15 mouse cellular contexts compared by ENCODE assay signal in genomic region chr17:28415271-28415670, GRCm38 (mm10). TPM values are rescaled to one million over a fixed set of nuclear protein-coding genes. Genes with fewer than 3 reads are reported as not detected.
A peak's percentile ranks its signal among the peaks of the same experiment; 100 is the strongest.
DNase-seq lines count a peak whose midpoint lies in the region; ATAC-seq and TF ChIP-seq lines count a peak whose summit lies in the region.
"Had no signal": no experiment of that assay in that cellular context is flagged by ENCODE, and none has a peak within 500 bp of the region (broad histone marks: within the 10 kb centered on the region; RNA-seq: fewer than 3 reads in every experiment).

No protein-coding gene starts in this region.

- H3K4me1 ChIP-seq in limb, embryonic 14.5 days (ENCODE audit: control insufficient read depth, insufficient read depth, low read length): peaks cover 7% of the 10 kb centered on the region
- peaks cover under 1% of the 10 kb centered on the region; the same call in 1 of the 2 replicates for H3K4me1 ChIP-seq in limb, embryonic 10.5 days
- H3K4me1 ChIP-seq in midbrain, embryonic 15.5 days: no peaks in the 10 kb centered on the region

- no peak for DNase-seq in frontal cortex, postnatal 25 days (ENCODE audit: low spot score in 2 of 2)
- DNase-seq in limb, embryonic 14.5 days (ENCODE audit: low spot score): peak; percentile 47
- DNase-seq in limb, embryonic 10.5 days (ENCODE audit: low spot score): no peak
- peak; percentile 74 for DNase-seq in adipocyte (ENCODE audit: low spot score)
- no peak for DNase-seq in lung, postnatal 25 days (ENCODE audit: low spot score)
- DNase-seq: B cell, adult 2 months; cerebellum, postnatal 14 days; lung, postnatal 10 days had no signal

- peak; percentile 69; the same call in 1 of the 2 replicates for ATAC-seq in frontal cortex, adult (ENCODE audit: low TSS enrichment)
- no peak for ATAC-seq in limb, embryonic 14.5 days (ENCODE audit: low FRiP score, low read depth)
- no peak for ATAC-seq in midbrain, embryonic 15.5 days (replicated peaks)

- H3K4me3 ChIP-seq in limb, embryonic 14.5 days (replicated peaks; ENCODE audit: low read length): no peak overlapping the region
- H3K4me3 ChIP-seq in limb, embryonic 10.5 days: no peak overlapping the region
- H3K4me3 ChIP-seq in myocyte: no peak overlapping the region
- H3K4me3 ChIP-seq in midbrain, embryonic 15.5 days: no peak overlapping the region
- H3K4me3 ChIP-seq: embryonic facial prominence, embryonic 10.5 days; heart, embryonic 10.5 days had no signal

- WGBS in limb, embryonic 14.5 days: 64% methylated on average over 5 of the region's 5 CpGs
- WGBS in limb, embryonic 10.5 days: 92% methylated on average over 5 of the region's 5 CpGs
- WGBS in midbrain, embryonic 15.5 days: 98% methylated on average over 5 of the region's 5 CpGs

- no peak overlapping the region for H3K4me2 ChIP-seq in limb, embryonic 14.5 days (replicated peaks; ENCODE audit: low read depth, low read length, severe bottlenecking)
- peak overlapping the region; percentile 45 for H3K4me2 ChIP-seq in myocyte (ENCODE audit: low read depth)
- H3K4me2 ChIP-seq in midbrain, embryonic 15.5 days: no peak overlapping the region
- H3K4me2 ChIP-seq: midbrain, embryonic 11.5 days had no signal

- no peak overlapping the region for H3K27ac ChIP-seq in limb, embryonic 14.5 days (replicated peaks; ENCODE audit: low read depth, low read length)
- no peak overlapping the region for H3K27ac ChIP-seq in limb, embryonic 10.5 days
- no peak overlapping the region for H3K27ac ChIP-seq in midbrain, embryonic 15.5 days
- H3K27ac ChIP-seq: embryonic facial prominence, embryonic 10.5 days; heart, embryonic 10.5 days had no signal

- H3K9me3 ChIP-seq in limb, embryonic 14.5 days (ENCODE audit: control insufficient read depth, low read length): no peaks in the 10 kb centered on the region
- no peaks in the 10 kb centered on the region for H3K9me3 ChIP-seq in limb, embryonic 10.5 days (replicated peaks)
- H3K9me3 ChIP-seq in midbrain, embryonic 15.5 days: no peaks in the 10 kb centered on the region
- H3K9me3 ChIP-seq: embryonic facial prominence, embryonic 10.5 days; heart, embryonic 10.5 days had no signal

- peaks cover 10% of the 10 kb centered on the region for H3K36me3 ChIP-seq in limb, embryonic 14.5 days (ENCODE audit: control insufficient read depth, insufficient read depth, low read length)
- H3K36me3 ChIP-seq in limb, embryonic 10.5 days: peaks cover 46% of the 10 kb centered on the region
- no peaks in the 10 kb centered on the region for H3K36me3 ChIP-seq in myocyte (ENCODE audit: control insufficient read depth, insufficient read depth)
- H3K36me3 ChIP-seq in midbrain, embryonic 15.5 days (replicated peaks): peaks cover 8% of the 10 kb centered on the region; the same call in 1 of the 2 replicates

- no peak overlapping the region for H3ac ChIP-seq in myocyte (ENCODE audit: control insufficient read depth, insufficient read length)

- no peaks in the 10 kb centered on the region for H3K27me3 ChIP-seq in limb, embryonic 14.5 days (ENCODE audit: control insufficient read depth, insufficient read depth, low read length)
- H3K27me3 ChIP-seq in limb, embryonic 10.5 days (ENCODE audit: low read depth, poor library complexity, severe bottlenecking): no peaks in the 10 kb centered on the region
- H3K27me3 ChIP-seq in myocyte (ENCODE audit: control insufficient read depth, insufficient read depth, insufficient read length): no peaks in the 10 kb centered on the region
- no peaks in the 10 kb centered on the region for H3K27me3 ChIP-seq in midbrain, embryonic 15.5 days (replicated peaks)

- H3K79me2 ChIP-seq in myocyte (ENCODE audit: control insufficient read depth, insufficient read depth): no peaks in the 10 kb centered on the region

- H3K9ac ChIP-seq in limb, embryonic 14.5 days (ENCODE audit: low read depth, low read length, severe bottlenecking): no peak overlapping the region
- H3K9ac ChIP-seq in midbrain, embryonic 15.5 days: no peak overlapping the region

- no peak for TF ChIP-seq POLR2A in limb, embryonic 14.5 days (IDR thresholded peaks at IDR 0.05; ENCODE audit: borderline replicate concordance, extremely low read depth, insufficient read depth, insufficient read length)
- TF ChIP-seq POLR2A in myocyte (IDR thresholded peaks at IDR 0.05; ENCODE audit: insufficient read length, low read depth): no peak

TF ChIP-seq in myocyte, 11 proteins besides CTCF, POLR2A, EP300 and RAD21:
- TF ChIP-seq TCF12 (IDR thresholded peaks at IDR 0.05; ENCODE audit: insufficient read depth, poor library complexity, severe bottlenecking) (no peak), MAX (IDR thresholded peaks at IDR 0.05; ENCODE audit: low read depth) (no peak), USF1 (IDR thresholded peaks at IDR 0.05; ENCODE audit: low read depth) (no peak), POLR2AphosphoS2 (IDR thresholded peaks at IDR 0.05; ENCODE audit: insufficient read length, low read depth) (no peak), MYOD1 (IDR thresholded peaks at IDR 0.05; ENCODE audit: control insufficient read depth in 1 of 3, insufficient read length in 2 of 3, low read depth in 2 of 3) (no peak), CEBPB (IDR thresholded peaks at IDR 0.05; ENCODE audit: insufficient read depth, poor library complexity, severe bottlenecking) (no peak), TCF3 (IDR thresholded peaks at IDR 0.05; ENCODE audit: insufficient read length, low read depth) (no peak), REST (IDR thresholded peaks at IDR 0.05; ENCODE audit: insufficient read depth, insufficient read length) (no peak), SRF (IDR thresholded peaks at IDR 0.05; ENCODE audit: control insufficient read depth, insufficient read length, low read depth) (no peak), MYOG (IDR thresholded peaks at IDR 0.05; ENCODE audit: control insufficient read depth in 1 of 3, insufficient read depth in 1 of 3, insufficient read length in 2 of 3, low read depth in 2 of 3) (no peak), E2F4 (IDR thresholded peaks at IDR 0.05; ENCODE audit: insufficient read depth) (no peak)
TF ChIP-seq in myocyte: peak in this region for 0.

RNA-seq across cellular contexts. Expression of gene Tulp1, which starts 50.2 kb away (rescaled TPM):
- polyA plus RNA-seq in limb, embryonic 14.5 days (2012; rRNA removed): 5.0 and 7.4 TPM in 2 replicates
- polyA plus RNA-seq in limb, embryonic 14.5 days (2014; fragmentation: Nextera tagmentation; extraction: Ambion mirVana): 4.9 and 6.4 TPM in 2 replicates
- polyA plus RNA-seq in limb, embryonic 10.5 days (2016; fragmentation: Nextera tagmentation; extraction: Ambion mirVana): 3.4 and 4.1 TPM in 2 replicates
- polyA plus RNA-seq in myocyte (2012; fragmentation: generic; extraction: Trizol): not detected
- polyA plus RNA-seq in midbrain, embryonic 15.5 days (2015; fragmentation: Nextera tagmentation; extraction: Ambion mirVana): 1.3 and 1.9 TPM in 2 replicates
- polyA plus RNA-seq: liver, adult 2 months had no signal

Comparison
In these comparisons a context has a peak if more than half of its experiments do, and no peak if none do; other contexts are left out.
1. DNase-seq: peak in limb, embryonic 14.5 days (single experiment) and adipocyte (single experiment); none in frontal cortex, postnatal 25 days (0 of 2), limb, embryonic 10.5 days (single experiment) and lung, postnatal 25 days (single experiment).